Mouse (Mus musculus) CH12F3 (cell line): Measurements from ENCODE around the gene Tgfa.

Source experiments
- in situ Hi-C: fragments of 300-500 bp; cut with MboI; formaldehyde crosslinking; loops from 2 replicates; pipeline ENCODE4 v1.14.3; 2020; ENCODE audit warnings: low sequenced_read_pairs

Gene Tgfa

DNA sequence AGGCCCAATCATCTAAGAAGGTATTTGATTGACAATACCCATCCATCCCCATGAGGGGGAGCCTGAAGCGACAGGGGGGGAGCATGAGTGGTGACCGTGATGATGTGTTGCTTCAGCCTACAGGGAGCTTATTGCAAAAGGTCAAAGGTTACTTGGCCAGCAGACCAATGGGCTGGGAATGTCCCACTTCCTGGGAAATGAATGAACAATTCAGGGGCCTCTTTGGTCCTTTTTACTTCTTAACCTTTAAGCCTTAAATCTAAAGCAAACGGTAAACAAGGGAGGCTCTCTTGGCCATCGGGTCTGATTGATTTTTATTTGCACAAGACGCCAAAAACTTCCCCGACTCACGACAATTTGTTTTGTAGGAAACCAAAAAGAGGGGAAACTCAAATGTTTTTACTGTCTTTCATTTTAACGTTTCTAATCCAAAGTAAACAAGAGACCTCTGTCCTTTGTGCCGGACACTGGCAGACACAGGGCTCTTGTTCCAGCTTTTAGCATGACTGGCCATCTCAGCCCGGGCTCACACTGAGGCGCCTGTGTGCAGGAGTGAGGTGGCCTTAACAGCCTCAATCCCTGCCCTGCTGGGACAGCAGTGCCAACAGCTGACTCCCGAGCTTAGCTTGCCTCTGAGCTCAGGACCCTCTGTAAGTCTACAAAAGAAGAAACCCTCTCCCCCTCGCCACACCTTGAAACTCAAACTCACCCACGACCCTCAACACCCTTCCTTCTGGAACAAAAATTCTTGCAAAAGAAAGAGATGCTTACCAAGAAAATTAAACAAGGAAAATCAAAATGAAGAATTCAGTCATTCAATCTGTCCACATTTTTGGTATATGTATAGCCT lies 8.7 kb upstream of the Tgfa start:
- in situ Hi-C loops: no loop called here

DNA sequence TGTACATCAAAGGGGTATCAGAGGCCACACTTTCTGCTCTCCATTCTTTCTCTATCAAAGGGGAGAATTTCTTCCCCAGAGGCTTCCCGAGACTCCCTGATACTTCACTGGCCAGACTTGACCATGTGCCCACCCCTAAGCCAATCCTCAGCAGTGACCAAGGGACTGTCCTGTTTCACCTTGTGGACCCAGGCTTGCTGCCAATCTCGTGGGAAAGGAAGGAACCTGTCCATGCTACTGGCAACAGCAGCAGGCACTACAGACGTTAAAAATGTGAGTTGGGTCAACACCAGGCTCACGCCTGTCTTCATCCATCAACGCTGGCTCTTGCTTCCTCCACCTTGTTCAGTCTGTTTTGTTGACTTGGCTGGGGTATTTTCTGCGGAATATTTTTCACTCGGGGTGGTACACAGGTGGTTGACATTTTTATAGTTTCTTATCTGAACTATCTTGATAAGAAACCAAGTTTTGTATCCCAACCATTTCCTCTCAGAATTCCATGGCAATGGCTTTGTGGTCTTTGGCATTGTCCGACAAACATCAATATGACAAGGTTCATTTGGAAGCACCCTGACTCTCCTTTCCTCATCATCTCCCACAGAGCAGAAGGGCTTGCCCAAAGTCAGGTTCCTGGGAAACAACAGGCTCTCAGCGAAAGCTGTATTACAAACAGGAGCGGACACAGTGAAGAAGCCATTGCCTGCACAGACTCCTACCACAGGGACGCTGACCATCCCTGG lies 6.1 kb upstream of the Tgfa start:
- in situ Hi-C loops: no loop called here

DNA sequence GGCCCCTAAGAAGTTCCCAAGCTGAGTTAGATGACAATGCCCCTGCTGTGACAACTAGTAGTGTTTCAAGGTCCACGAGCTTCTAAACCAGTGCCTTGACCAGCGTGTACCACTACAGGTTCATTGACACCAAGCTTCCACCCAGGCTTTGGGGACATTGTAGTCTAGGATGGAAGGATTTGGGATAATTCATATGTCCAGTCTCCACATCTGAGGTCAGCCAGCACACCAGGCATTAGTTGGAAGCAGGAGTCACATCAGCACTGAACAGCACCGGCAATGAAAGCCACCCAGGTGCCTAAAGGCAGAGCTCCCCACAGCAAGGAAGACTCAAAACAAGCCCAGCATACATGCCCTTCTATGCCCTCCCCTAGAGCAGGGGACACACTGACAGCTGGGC lies 4.4 kb upstream of the Tgfa start:
- in situ Hi-C loops: no loop called here

DNA sequence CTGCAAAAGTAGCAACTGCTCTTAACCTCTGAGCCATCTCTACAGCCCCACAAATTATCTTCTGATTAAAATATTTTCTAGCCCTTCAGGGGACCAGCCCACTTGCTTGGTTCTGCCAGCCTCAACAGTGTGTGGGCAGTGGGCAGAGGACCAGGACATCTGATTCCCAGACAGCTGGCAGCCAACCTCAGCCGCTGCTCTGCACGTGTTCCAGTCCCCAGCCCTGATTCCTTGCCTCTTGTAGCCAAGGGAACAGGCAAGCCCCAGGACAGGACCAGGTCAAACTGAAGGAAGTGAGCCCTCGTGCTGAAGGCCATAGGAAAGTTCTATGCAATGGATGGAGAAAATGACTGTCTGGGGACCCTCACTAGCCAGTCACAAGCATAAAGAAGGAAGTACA lies 2.0 kb upstream of the Tgfa start:
- in situ Hi-C loops: no loop called here

DNA sequence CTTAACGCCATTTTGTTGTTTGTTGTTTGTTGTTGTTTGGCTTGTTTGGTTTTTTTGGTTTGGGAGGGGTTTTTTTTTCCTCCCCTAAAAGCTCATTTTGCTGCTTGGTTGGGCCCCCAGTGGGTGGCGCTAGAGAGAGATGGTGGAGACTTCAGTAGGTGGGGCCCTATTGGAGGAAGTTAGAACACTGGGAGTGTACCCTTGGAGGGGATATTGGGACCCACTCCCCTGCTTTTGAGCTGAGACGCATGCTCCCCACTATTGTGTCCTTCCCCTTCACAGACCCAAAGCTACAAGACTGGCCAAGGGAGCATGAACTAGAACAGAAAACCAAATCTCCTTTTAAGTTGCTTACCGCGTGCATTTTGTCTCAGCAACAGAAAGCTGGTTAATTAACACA lies 1.1 kb upstream of the Tgfa start:
- in situ Hi-C loops: no loop called here

DNA sequence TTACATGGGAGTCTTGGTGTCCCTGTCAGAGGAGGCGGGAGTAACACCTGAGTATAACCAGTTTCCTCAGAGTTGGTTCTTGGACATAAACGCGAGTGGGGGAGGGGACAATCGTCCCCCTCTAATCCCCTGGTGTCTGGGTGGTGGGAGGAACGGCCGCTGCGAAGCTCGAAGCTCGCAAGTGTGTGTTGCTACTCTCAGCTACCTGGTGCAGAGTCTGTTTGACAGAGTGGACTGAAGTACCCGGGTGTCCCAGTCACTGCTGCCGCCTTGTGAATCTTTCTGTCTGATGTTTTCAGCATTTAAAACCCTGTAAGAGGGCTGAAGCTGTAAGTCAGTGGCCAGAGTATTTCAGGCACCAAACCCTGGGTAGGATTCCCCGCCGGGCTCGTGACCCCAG lies 1.0 kb downstream of the Tgfa start:
- in situ Hi-C loops: no loop called here

DNA sequence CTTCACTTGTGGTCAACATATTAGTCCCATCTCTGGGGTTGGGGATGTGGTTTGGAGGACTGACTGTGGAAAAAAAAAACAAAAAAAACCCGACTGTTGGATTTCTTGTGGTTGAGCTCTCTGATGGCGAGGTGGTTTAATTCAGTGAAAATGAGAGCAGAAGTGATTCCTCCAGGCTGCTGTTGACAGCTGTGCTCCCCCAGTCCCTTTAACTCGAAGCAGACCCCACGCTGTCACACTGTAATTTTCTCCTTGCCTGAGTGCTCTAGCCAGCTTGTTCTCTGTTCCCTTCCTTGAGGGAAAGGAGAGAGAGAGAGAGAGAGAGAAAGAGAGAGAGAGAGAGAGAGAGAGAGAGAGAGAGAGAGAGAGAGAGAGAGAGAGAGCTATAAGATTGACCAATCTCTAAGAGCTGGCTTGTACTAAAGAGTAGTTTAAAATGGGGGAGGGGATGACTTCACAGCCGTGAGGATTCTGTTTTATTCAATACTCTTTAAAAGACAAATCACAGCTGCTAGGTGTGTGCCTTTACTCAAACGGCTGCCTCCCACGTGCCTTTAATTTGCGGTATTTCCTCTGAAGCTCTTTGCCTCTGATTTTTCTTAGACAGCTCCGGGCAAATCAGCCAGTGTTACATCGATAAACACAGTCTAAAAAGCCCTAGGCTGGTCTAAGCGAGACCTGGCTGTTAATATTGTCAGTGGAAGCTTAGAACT lies 2.3 kb downstream of the Tgfa start:
- in situ Hi-C loops: no loop called here

DNA sequence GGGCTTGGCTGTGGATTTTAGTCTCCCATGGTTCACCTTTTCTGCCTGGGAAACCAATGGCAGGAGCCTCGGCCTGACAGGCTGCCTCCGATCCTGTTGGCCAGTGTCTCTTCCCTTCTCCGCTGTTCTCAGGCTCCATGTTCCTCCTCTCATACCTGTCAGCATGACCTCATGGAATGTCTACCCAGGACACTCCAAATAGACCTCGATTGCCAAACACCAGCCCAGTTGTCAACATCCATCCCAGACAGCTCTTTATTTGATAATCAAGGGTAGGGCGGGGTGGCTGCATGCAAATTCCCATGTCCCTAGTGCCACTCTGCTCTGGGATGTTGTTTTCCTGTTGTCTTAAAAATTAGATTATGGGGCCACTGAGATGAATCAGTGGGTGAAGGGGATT lies 5.9 kb downstream of the Tgfa start:
- in situ Hi-C loops: no loop called here

DNA sequence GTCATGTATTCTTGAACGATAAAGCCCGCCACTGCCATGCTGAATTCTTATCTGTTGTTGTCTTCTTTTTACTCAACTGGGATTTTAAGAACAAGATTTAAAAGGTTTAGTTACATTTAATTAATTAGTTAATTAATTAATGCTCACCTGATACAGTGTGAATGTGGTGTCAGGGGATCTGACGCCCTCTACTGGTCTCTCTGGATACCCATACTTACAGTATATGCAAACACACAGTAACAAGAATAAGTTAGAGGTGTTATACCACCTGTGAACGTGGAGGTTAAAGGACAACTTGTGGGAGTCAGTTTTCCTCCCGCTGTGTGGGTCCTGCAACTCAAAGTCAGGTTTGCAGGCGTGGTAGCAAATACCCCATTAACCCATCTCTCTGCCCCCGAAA lies 8.1 kb downstream of the Tgfa start:
- in situ Hi-C loops: no loop called here

DNA sequence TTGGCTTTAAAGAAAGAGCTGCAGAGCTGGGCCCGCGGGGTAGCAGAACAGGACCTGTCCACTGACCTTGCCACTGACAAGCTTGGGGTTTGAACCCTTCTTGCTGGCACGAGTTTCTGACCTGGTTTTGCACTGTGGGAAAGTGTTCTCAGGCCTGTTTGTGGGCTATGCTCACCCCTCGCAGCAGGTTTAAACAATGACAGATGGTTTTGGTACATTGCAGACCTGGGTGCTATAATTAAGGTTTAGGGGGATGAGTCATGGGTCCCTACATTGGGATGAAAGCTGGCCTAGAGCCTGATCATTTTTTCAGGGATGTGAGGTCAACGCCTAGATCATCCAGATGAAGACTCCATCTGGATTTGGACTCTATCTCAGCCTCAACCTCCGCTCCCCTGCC lies 11.0 kb downstream of the Tgfa start:
- in situ Hi-C loops: no loop called here

DNA sequence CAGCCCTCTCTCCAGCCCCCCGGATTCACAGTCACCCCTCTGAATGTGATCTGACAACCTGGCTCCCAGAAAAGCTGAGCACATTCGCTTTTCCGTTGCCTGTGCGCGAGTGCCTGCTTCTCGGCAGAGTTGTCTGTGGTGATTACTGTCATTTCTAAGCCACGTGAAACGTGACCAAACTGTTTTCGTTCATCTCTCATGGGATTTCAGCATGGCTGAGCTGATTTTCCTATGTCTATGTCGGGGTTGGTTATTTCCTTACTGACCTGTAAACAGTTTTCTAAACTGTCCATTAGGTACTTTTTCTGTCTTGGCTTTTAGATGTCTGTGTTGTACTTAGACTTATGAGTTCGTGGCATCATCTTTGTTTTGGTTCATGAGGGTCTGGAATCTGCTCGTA lies 12.0 kb downstream of the Tgfa start:
- in situ Hi-C loops: no loop called here

DNA sequence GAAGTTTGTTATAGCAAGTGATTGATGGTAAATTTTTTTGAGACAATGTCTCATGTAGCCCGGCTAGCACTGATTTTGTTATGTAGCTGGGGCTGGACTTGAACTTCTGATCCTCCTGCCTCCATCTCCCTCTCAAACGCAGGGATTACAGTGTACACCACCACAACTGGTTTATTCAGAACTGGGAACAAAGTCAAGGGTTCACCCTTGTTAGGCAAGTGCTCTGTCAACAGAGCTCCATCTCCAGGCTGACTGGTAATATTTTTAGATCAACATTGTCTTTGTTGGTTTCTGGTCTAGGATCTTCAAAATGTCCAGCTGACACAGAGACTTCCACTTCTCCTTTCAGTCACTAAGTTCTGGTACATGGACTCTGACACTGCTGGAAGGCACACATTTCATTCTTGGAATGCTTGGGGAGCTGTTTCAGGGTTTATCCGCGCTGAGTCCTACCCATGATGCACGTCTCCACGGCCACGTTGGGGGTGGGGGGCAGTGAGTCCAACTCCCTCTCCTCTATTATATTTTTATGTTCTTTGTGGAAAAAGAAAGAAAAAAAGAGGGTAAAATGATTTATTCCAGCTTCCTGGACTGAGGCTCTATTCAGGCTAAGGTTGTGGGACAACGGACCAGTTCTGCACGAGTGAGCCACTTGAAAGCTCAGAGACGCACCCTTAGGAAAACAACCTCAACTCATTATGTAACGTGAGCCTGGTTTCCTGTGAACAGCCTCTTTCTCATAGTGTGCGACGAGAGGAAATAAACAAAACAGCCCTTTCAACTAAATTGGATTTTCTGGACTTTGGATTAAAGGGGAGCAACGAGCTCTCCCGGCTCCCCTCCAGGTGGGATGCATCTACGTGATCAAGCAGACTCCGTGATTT lies 14.4 kb downstream of the Tgfa start:
- in situ Hi-C loops: no loop called here

DNA sequence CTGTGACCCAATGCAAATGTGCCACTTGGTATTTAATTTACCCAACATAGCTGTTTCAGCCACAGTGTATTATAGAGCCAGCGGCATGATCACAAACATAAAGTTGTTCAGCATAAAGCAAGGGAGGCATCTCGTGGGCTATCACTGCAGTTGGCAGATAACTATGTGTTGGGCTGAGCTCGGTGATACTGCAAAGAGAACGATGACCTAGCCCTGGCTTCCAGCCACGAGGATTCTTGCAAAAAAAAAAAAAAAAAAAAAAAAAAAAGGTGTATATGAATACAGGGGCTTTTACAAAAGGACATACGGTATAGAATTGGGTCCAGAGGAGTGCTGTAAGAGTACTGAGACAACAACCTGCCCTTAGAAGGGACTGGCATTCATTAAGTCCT lies 15.0 kb downstream of the Tgfa start:
- in situ Hi-C loops: no loop called here

DNA sequence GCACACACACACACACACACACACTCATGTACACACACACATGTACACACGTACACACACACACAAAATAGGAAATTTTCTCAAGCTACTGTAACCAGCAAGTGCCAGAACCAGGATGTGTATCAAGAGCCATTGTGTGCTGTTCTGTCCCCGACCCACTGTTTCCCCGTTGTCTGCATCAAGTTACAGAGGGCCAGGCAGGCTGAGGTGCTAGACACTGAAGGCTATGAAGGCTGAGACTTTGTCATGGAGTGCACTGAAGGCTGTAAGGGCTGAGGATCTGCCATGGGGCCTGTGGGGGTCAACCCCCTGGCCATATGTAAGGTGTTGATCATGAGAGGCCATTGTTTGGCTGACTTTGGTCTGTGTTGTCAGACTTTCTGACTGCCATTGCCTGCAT lies 15.6 kb downstream of the Tgfa start:
- in situ Hi-C loops: no loop called here

DNA sequence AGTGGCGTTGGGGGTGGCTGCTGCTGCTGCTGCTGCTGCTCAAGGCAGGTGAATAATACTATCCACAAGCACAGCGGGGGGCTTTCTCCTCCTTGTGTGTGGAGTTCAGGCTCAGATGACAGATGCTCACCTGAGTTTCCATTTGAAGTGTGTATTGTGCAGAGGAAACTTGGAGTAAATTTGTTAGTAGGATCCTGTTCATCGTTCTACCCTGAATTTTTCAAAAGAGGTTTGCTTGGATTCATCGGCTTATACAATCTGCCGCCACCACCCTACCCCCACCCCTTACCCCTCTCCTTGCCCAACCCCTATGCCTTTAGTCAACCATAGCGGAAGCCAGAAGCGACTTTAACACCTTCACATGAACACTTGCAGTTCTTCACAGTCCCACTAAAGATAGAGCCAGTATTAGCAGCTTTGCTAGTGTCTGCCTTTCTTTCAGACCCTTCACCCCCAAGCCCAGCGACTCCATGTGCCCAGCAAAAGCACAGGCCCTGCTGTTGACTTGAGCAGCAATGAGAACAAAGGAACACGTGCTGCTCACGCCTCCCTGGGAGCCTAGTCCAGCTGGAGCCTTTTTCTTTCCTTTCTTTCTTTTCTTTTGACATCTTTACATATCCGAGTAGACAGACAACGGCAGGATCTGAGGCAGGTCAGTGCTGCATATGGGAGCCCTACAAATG lies 16.2 kb downstream of the Tgfa start:
- in situ Hi-C loops: no loop called here

DNA sequence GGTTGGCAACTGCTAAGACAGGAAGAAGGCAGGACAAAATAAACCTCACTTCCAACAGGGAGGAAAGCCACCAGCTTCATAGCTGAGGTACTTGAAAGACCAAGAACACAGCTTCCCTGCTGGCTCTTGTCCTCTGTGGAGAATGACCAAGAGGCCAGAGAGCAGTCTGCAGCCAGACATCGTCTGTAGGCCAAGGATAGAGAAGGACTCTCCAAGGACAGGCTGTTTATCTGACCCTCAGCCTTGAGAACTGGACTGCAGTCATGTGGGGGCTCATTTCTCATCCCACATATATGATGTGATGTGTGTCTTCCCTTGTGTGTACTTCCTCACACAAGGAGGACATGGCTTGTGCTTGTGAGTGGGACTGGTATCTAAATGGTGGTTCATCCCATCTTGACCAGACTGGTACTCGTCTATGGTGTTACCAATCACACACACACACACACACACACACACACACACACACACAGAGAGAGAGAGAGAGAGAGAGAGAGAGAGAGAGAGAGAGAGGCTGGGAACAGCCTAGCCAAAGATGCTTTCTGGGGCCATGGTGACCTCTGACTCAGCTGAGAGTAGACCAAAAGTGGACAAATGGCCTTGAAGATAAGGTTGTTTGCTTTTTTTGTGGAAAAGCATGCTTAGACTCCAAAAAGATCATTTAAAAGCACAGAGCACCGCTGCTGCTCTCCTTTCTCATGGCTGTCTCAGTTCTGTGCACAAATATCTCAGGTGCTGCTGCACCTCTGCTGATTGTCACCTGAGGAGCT lies 18.0 kb downstream of the Tgfa start:
- in situ Hi-C loops: no loop called here

DNA sequence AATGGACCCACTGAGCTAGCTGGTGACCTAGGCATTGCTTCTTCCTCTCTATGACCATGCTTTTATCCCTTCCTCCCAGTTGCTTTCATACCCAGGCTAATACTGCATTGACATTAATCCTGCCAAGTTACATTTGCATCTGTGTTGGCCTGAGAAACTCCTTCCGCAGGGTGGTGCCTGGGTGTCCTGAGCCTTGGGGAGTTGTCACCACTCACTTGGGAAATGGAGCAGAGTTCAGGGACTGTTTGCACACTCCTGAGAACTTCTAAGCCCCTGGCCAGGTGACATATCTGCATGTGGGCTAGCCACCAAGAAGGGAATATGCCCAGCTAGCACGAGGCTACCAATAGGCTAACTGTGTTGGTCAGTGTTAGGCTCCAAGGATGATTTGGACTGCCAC lies 23.0 kb downstream of the Tgfa start:
- in situ Hi-C loops: no loop called here

DNA sequence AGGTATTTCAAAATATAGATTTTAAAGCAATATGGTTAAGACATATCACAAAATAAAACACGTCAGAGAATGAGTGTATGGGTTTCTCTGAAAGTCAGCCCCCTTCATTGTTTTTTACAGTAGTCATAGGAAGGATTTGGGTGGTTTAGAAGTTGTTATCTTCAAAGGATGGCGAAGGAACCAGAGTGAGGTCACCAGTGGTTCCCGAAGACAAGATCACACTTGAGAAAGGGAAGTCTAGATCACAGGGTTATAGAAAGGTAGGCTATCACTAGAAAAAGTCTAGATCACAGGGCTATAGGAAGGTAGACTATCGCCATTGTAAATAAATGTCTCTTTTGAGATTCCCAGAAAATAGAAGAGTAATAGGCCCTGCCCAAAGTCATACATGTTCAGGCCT lies 23.7 kb downstream of the Tgfa start:
- in situ Hi-C loops: no loop called here

DNA sequence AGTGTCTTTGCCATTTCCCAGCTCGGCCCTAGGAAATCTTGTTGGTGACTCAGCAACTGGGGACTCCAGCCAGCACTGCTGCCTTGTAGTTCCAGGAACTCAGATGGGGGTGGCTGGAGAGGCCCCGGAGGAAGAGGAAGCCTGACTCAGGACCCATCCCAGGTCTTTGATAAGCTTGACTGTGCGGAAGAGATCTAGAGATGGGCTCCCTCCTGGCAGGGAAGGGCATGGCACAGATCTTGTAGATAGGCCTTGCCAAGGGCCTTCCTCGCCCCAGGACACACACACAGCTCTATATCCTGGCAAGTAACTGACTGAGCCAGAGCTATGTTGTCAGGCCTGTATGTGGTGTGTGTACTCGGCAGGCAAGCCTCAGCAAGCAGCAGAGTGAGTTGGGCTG lies 24.5 kb downstream of the Tgfa start:
- in situ Hi-C loops: no loop called here

DNA sequence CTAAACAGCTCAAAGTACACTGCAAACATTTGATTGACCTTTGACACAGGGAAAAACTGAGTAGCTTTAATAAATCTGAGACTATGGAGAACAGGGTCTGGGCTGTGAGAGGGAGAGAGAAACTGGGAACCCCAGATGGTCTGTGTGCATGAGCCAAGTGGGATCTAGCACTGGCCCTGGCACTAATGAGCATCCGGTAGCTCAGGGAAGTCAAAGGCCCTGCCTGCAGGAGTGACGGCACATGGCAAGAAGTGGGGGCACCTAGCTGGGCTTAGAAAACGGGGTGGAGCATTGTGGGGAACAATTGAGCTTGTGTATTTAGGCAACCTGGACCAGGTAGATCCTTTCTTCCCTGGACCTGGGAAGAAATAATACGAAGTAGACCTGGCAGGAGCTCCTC lies 25.1 kb downstream of the Tgfa start:
- in situ Hi-C loops: no loop called here
